Mouse (Mus musculus): ENCODE results near the gene Tuba1c.
"Not testable (repeated sequence)": the region's sequence is repeated elsewhere in the genome, so short reads cannot be mapped to it uniquely, and the experiment has no call there.

Gene Tuba1c

DNA sequence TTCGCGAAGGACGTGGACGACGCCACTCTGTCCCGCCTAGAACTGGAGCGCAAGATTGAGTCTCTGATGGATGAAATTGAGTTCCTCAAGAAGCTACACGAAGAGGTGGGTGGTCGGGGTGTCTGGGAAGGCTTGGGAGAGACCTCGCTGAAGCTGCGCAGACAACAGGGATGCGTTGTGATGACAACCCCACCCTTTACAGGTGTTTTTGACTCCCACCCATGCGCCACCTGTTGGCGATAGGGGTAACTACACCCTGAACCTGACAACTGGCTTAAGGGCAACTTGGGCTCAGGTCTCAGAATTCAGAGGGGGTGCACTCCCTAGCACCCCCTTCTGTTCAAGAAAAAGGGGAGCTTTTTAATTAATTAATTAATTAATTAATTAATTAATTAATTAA is 26.6 kb downstream of the Tuba1c start:
- no peak for DNase-seq (ENCODE audit: low spot score)

DNA sequence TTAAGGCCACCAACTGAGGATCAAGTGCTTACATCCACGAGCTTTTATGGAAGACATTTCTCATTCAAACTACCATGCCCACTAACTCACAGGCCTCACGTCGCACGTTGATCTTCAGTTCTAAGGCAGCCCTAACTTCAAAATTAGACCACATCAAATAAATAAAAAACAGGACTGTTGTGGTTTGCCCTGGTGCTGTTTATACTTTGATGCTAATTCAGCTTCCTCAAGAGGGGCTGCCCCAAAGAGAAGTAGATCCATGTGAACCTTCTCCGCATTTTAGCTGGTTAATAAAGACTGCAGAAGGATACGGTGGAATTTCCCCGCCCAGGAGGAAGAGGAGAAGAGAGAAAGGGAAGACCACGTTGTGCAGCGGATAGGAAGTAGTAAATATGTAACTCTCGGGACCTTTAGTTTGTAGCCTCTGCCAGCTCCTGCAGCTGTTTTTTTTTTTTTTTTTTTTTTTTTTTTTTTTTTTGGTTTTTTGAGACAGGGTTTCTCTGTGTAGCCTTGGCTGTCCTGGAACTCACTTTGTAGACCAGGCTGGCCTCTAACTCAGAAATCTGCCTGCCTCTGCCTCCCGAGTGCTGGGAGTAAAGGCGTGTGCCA is 36.0 kb downstream of the Tuba1c start:
- no peak for DNase-seq (ENCODE audit: low spot score)

DNA sequence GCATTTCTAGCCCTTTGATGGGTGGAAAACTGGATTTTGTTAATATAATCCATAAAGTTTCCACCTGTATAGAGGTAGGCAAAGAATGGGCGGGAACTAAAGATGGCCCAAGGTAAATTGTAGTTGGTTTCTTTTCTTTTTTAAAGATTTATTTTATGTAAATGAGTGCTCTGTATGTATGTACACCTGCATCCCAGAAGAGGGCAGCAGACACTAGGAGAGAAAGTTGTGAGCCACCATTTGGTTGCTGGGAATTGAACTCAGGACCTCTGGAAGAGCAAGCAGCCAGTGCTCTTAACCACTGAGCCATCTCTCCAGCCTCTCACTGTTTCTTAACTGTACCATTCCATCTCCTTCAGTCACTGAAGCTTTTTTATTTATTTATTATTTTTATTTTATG is 42.3 kb downstream of the Tuba1c start:
- DNase-seq (ENCODE audit: low spot score) = no peak

DNA sequence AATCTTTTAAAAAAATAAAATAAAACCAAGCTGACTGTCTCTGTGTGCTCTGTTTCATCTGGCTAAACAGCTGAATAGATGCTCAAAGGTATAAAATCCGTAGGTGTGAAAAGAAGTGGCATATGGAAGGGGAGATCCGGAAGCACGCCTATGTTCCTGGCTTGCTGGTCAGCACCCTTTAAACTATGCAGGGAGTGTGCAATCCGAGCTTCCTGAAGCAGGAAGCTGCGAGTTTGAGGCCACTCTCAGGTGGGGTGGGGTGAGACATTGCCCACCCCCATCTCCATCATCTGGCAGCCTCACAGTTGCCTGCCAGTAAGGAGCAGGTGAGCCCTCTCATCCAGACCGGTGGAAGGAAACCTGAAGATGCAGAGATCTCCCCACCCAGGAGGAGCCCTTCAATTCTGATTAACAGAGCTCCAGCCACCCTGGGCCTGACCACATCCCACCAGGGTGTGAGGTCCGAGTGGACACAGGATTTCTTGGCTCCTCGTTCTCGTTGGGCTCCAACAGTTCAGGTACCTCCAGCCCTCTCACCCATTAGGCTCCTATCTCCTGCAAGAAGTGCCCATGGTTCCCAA is 44.4 kb downstream of the Tuba1c start, which contains the start of gene Troap:
Troap (plus strand) TSS at position 557 of the 581 bp plus-strand sequence.
- DNase-seq (ENCODE audit: low spot score) = no peak

DNA sequence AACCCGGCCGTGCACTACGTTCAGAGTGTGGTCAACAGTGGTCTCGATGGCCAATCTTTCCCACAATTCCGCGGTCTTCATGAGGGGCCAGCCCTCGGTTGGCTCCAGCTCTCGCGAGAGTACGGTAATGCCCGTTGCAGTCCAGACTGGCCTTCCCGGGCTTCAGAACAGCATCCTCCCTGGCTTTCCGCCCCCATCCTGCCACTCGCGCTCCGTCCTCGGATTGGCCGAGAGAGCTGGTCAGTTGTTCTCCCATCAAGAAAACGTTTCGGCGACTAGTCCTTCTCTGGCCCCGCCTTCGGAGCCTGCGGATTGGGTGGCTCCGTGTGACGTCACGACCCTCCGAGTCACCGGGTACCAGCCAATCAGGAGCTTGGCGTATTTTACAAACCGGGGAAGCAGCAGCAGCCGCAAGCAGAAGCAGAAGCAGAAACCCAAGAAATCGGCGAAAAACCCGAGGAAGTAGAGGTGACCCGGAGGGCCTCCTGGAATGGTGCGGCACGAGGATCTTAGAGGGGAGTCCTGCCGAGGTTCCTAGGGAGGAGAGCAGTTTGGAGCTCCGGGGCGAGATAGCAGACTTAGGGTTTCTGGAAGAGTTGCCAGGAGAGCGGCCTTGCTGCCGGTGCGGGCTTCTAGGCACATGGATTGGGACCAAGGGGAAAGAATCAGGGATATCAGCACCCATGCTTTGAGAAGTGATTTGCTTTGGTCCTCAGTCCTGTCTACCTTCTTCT is 45.1 kb downstream of the Tuba1c start:
- DNase-seq (ENCODE audit: low spot score) = peak; percentile 96

DNA sequence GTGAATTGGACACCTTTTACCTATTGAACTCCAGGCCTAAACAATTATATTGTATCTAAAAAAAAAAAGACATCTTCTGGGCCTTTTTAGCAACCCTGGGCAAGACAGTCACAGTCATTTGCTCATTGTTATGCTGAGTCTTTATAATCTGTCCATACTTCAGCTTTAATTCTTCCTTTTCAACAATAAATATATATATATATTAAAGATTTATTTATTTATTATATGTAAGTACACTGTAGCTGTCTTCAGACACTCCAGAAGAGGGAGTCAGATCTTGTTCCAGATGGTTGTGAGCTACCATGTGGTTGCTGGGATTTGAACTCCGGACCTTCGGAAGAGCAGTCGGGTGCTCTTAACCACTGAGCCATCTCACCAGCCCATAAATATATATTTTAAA is 46.3 kb downstream of the Tuba1c start:
- not testable (repeated sequence) for DNase-seq (ENCODE audit: low spot score)

DNA sequence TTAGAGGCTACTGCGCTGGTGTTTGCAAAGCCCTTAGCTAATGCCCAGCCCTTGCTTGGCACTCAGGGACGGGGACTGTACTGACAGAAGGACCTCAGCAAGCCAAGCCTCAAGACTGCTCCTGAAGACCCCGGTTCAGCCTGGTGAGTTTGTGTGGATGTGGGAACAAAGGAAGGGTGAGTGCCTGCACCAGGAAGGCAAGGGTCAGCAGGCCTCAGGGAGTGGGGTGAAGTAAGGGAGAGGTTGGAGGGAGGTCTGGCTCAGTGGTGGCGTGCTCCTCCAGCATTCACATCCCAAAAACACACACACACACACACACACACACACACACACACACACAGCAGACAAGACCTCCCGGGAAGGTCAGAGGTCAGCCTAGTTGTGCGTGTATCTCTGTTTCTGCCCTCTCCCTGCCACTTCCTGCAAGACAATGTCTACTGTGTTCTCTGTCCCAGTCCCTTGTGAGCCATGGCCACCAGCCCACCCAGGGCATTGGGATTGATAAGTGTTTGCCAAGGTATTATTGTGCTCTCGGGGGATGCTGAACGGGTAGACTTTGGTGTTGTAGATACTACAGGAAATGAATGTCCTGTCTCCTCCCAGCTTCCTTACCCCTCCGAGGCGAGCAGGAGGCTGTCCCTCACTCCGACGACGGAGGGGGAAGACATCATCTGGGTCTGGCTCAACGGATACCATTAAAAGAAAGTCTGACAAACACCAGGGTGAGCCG is 48.7 kb downstream of the Tuba1c start:
- DNase-seq (ENCODE audit: low spot score) = no peak

DNA sequence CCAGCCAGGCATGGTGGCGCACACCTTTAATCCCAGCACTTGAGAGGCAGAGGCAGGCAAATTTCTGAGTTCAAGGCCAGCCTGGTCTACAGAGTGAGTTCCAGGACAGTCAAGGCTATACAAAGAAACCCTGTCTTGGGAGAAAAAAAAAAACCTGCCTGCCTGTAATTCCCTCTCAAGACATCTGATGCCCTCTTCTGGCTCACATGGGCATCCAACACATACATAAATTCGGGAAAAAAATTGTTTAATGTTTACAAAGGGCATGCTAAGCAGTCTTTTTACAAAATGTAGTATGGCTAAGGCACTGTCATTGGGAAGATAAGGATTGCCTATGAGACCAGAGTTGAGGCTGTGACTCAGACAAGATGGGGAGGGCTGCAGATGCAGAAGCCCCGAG is 50.1 kb downstream of the Tuba1c start:
- no peak for DNase-seq (ENCODE audit: low spot score)

DNA sequence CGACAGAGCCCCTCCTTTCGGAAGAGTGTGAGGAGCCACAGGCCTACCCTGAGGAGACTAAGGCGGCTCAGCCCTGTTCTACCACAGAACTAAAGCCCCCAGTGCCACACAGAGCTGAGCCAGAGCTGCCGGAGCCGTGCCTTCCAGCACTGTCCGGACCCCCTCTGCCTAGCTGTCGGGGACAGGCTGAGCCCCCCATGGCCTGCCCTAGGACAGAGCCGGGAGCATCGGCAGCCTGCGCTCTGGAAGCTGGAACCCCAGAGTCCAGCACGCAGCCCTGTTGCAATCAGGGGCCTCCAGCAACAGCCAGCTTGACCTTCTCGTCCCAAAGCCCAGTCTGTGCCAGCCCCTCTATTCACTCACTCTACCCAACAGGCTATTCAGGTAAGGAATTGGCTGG is 52.6 kb downstream of the Tuba1c start:
- DNase-seq (ENCODE audit: low spot score) = no peak

DNA sequence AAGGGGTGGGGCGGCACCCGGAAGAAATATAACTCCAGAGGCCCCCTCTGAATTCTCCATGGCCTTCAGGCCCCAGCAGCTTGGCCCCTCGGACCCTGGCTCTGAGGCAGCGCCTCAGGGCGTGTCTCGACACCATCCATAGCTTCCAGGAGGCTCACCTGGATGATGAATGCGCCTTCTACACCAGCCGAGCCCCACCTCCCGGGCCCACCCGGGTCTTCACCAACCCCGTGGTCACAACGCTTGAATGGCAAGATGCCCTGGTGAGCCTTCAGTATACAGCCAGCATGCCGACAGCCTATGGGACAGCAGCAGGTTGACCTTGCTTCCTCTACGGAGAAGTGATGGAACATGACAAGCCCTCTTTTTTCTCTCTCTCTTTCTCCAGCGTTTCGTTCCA is 53.1 kb downstream of the Tuba1c start:
- DNase-seq (ENCODE audit: low spot score) = no peak

DNA sequence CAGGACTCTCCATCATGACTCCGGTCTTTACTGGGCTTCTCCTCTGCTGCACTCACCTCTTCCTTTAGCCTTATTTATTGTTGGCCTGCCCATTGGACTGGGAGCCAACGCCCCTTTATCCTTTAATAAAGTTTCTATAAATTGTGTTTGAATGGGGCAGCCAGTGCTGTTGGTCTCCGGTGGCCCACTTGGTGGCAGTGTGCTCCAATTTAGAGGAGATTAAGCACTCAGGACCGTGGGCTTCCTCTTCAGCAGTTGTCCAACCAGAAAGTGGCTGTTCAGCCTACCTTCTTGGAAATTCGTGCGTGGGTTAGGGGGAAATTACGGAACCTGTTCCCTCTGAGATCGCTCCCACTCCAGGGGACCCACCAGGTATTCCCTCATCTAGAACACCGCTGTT is 53.6 kb downstream of the Tuba1c start:
- DNase-seq (ENCODE audit: low spot score) = peak; percentile 53

DNA sequence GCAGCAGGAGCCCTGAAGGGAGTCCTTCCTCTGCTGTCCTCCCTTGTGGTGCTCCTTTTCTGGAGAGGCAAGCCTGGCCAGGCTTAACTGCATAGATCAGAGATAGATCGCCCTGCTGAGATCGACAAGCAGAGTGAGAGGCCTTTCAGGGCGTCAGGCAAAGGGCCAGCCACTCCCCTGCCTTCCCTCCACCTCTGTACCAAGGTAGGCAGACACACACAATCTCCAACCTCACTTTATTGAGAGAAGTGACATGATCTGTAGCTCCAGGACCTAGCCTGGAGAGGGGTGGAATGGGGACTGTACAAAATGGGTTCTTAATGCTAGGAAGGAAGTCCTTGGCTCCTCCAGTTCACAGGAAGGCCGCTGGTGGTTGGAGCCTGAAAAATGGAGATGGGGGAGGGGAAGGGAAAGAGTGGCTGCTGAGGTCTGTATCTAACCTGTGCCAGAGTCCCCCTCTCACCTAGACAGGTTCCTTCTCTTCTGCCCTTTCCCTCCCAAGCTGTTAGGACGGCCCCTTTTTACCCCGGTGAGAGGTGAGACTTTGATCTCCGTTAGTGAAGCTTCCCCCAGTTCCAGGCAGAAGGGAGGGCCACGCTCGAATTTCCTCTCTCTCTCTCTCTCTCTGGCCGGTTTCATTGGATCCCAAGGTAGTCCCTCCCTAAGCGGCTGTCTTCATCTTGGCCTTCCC is 54.3 kb downstream of the Tuba1c start:
- DNase-seq (ENCODE audit: low spot score) = no peak

DNA sequence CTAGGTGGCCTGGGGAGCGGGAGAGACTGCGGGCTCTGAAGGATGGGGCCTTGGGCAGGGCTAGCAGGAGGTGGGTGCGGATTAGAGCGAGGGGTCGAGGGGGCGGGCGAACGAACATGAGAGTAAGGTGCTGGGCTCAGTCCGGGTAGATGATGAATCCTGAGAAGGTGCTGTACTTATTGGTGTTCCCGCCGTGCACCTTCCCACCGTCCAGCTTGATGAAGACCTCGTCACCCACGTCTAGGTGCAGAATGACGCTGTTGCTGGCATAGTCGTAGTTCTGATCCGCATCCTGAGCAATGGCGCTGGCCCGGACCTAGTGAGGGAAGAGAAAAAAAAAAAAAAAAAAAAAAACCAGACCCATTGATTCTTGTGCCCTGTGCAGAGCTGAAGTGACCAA is 54.9 kb downstream of the Tuba1c start:
- no peak for DNase-seq (ENCODE audit: low spot score)

DNA sequence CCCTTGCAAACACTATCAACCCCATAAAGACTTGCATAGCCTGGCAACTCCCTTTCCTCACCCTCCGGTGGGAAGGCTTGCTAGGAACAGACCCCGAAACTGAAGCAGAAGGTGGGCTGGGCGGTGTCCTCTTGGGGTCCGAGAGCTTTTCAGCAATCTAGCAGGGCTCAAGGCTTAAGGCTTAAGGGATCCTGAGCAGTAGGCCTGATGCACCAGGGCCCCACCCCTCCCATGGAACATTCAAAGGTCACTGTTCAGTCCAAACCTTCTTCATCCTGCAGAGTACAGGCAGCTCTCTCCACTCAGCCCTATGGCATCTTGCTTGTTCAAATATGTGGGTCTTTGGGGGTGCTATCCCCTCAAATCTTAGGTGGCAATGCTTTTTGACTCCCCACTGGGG is 56.3 kb downstream of the Tuba1c start:
- no peak for DNase-seq (ENCODE audit: low spot score)

DNA sequence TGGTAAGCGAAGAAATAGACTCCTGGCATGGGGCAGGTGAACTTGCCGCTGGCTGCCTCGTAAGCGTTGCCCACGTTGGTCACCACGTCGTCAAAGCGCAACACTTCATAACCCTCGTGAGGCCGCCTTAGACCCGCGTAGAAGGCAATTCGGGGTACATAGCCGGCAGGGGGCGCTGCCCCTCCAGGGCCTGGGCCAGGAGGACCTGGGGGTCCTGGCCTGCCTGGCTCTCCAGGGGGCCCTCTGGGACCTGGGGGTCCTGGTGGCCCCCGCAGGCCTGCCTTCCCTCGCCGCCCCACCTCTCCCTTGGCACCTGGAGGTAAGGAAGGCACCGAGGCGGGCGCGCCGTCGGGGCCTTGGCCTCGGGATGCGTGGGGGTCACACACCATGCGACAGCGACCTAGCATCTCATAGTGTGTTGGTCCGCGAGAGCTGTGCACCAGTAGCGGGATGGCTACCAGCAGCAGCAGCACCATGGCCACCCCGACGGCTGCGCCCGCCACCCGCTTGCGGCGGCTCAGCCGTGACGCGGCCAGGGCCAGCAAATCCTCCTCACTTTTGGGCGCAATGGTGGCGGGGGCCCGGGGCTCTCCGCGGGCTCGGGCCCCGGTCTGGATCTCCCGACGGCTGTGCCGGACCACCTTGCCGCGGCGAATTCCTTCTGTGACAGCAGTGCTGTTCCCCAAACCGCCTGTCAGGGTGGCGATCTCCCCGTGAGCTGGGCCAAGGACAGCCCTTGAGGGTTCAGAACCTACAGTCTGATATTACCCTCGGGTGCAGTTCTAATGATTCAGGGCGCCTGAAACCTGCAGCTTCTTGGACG is 57.8 kb downstream of the Tuba1c start, which contains the start of gene C1ql4:
C1ql4 (minus strand) TSS at position 565 of the 823 bp plus-strand sequence.
- DNase-seq (ENCODE audit: low spot score) = peak; percentile 43

Measured in ovary, postnatal 36 days (tissue).